Mouse (Mus musculus) limb, embryonic 12.5 days (tissue): ENCODE measurements at regions not wholly inside any gene's neighbourhood (a gene's known extent, or its start where the extent isn't known, plus 50 kb on each side); places are given as distances from the start of the nearest gene placed in this dataset.
"Not testable (repeated sequence)": the region's sequence is repeated elsewhere in the genome, so short reads cannot be mapped to it uniquely, and the experiment has no call there.

Source experiments
- ATAC-seq: fragments of 200-750 bp; cut with Nextera tagmentation; 2 replicates; pipeline ENCODE4 v1.8.0; 2017; ENCODE audit warnings: low read depth, moderate TSS enrichment; ENCODE audit not compliant: insufficient number of reproducible peaks, insufficient read depth, low FRiP score, low TSS enrichment
- H3K27ac ChIP-seq: fragments of 300-500 bp; sonication (generic); 2 replicates; pipeline ENCODE4 v1.5.1; 2016; ENCODE audit warnings: mild to moderate bottlenecking, moderate library complexity
- H3K27me3 ChIP-seq: fragments of 300-500 bp; sonication (generic); 2 replicates; pipeline ENCODE4 v1.6.1; 2016; ENCODE audit warnings: mild to moderate bottlenecking, moderate library complexity
- H3K36me3 ChIP-seq: fragments of 300-500 bp; sonication (generic); 2 replicates; pipeline ENCODE4 v1.6.1; 2016; ENCODE audit warnings: mild to moderate bottlenecking, moderate library complexity
- H3K4me1 ChIP-seq: fragments of 300-500 bp; sonication (generic); replicated peaks from 2 replicates; pipeline ENCODE4 v1.6.1; 2016
- H3K4me2 ChIP-seq: fragments of 300-500 bp; sonication (generic); 2 replicates; pipeline ENCODE4 v1.6.1; 2016; ENCODE audit warnings: mild to moderate bottlenecking, moderate library complexity
- H3K4me3 ChIP-seq: fragments of 300-500 bp; sonication (generic); replicated peaks from 2 replicates; pipeline ENCODE4 v1.5.1; 2016; ENCODE audit warnings: mild to moderate bottlenecking
- H3K9ac ChIP-seq: fragments of 300-500 bp; sonication (generic); replicated peaks from 2 replicates; pipeline ENCODE4 v1.6.1; 2016; ENCODE audit warnings: mild to moderate bottlenecking, moderate library complexity
- H3K9me3 ChIP-seq: fragments of 300-500 bp; sonication (generic); 2 replicates; pipeline ENCODE4 v1.6.1; 2016; ENCODE audit warnings: mild to moderate bottlenecking, moderate library complexity
- WGBS: fragments of 180-500 bp; shearing (Covaris S2); methylation state at CpG from one replicate; pipeline ENCODE4 v1.1.7; 2016; 5-methylcytosine and 5-hydroxymethylcytosine counted together

DNA sequence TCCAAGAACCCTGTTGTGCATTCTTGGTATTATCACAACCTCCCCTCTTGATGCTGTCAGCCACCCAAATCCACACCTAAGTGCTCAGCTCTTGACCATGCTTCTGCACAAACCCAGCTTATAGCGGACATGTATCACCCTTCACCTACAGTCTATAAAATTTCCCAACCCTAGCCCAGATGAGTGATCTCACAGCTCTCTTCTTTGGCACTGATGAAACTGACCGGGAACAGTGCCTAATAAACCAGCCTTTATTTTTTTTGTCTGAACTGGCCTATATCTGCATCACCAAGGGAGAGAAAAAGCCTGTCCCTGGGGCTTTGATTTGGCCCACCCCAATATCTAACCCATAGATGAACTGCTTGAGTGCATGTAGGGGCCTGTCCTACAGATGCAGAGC lies 440.8 kb downstream of the Cylc2 start:
- no peaks in the 10 kb centered on the region for H3K36me3 ChIP-seq
- no peak overlapping the region for H3K9ac ChIP-seq
- H3K9me3 ChIP-seq: no peaks in the 10 kb centered on the region
- no peak overlapping the region for H3K27ac ChIP-seq
- H3K4me1 ChIP-seq: no peaks in the 10 kb centered on the region
- no peaks in the 10 kb centered on the region for H3K27me3 ChIP-seq
- no peak for ATAC-seq
- H3K4me3 ChIP-seq: no peak overlapping the region
- H3K4me2 ChIP-seq: no peak overlapping the region
- 76% methylated on average over 2 of the region's 2 CpGs for WGBS

DNA sequence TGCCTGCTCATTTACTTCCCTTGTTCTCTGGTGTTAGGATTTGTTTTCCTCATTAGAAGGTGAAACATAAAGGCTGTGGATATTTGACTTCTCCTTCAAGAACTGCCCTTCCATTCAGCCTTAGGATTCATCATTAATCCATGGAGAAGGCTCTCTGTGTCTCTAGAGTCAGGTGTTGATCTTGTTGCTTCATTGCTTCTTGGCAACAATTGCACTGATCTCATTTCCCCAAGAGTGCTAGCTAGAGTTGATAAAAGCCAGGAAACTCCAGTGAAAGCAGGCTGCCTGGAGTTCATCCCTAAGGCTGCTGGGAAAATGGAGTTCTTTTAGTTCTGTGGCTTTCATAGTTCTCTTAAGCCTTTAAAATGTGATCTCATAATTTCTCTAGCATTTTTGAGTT lies 441.8 kb downstream of the Cylc2 start:
- no peak overlapping the region for H3K4me2 ChIP-seq
- no peaks in the 10 kb centered on the region for H3K4me1 ChIP-seq
- no peaks in the 10 kb centered on the region for H3K27me3 ChIP-seq
- no peaks in the 10 kb centered on the region for H3K36me3 ChIP-seq
- no peaks in the 10 kb centered on the region for H3K9me3 ChIP-seq
- no peak for ATAC-seq
- no peak overlapping the region for H3K27ac ChIP-seq
- H3K4me3 ChIP-seq: no peak overlapping the region
- no peak overlapping the region for H3K9ac ChIP-seq

DNA sequence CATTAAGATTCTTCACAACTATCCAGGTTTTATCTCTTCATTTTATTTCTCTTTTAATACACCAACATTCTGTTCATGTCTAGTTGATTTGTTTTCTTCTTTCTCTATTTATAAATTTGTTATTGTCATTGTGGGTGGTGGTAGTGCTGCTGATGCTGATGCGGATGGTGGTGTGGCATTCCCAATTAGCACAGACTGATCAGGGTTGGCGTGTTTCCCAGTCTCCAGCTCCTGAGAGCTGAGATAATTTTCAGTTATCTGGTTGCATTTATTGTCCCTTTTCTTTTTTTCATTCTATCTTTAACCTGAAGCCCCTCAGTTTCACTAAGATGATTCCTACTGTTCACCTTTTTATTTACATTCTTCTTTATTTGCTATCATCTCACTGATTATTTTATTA lies 455.0 kb downstream of the Cylc2 start:
- Histone ChIP-seq H3K4me2 (no peak overlapping the region), H3K36me3 (no peaks in the 10 kb centered on the region), H3K9ac (no peak overlapping the region), H3K9me3 (no peaks in the 10 kb centered on the region), H3K4me1 (no peaks in the 10 kb centered on the region), H3K27me3 (no peaks in the 10 kb centered on the region), H3K27ac (no peak overlapping the region), H3K4me3 (no peak overlapping the region)
- ATAC-seq: no peak
- WGBS: 86% methylated on average over 2 of the region's 2 CpGs

DNA sequence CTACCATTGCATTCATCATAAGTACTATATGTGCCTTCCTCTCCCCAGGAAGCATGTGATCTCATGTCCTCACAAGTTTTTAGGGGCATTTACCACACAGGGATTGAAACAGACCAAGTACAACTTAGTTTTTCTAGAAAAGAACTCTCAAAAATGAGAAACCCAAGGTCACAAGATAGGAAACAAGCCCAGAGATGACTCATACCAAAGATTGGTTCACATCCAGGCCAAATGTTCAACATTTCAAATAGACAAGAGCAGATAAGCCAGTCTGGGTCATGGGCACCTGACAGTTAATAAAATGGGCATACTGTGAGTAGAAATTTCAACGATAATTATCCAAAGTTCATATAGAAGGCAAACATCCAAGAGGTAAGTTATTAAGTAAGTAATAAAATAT lies 457.9 kb downstream of the Cylc2 start:
- Histone ChIP-seq H3K36me3 (no peaks in the 10 kb centered on the region), H3K9ac (no peak overlapping the region), H3K9me3 (no peaks in the 10 kb centered on the region), H3K4me2 (no peak overlapping the region), H3K27ac (no peak overlapping the region), H3K4me3 (no peak overlapping the region), H3K4me1 (no peaks in the 10 kb centered on the region), H3K27me3 (no peaks in the 10 kb centered on the region)
- no peak for ATAC-seq
- 93% methylated on average over 1 of the region's 1 CpGs for WGBS

DNA sequence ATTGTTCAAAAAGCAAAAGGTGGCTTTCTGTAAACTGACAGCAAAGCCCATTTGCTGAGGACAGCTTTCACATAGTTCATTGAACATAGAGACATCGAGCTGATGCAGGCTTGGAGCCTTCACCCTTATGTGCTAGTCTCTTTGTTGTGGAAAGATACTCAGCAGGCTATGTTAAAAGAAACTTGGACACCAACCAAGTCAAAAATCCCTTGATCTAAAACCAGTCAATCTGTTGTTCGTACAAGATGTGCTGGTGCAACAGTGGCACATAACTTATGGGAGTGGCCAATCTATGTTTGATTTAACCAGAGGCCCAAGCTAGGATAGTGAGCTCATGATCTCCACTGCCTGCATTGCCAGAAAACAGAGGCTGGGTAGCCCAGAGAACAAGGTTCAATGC lies 462.6 kb downstream of the Cylc2 start:
- no peak overlapping the region for H3K27ac ChIP-seq
- H3K36me3 ChIP-seq: no peaks in the 10 kb centered on the region
- ATAC-seq: no peak
- H3K27me3 ChIP-seq: no peaks in the 10 kb centered on the region
- no peak overlapping the region for H3K4me3 ChIP-seq
- H3K9ac ChIP-seq: no peak overlapping the region
- WGBS: 77% methylated on average over 2 of the region's 2 CpGs
- no peak overlapping the region for H3K4me2 ChIP-seq
- H3K9me3 ChIP-seq: no peaks in the 10 kb centered on the region
- H3K4me1 ChIP-seq: no peaks in the 10 kb centered on the region

DNA sequence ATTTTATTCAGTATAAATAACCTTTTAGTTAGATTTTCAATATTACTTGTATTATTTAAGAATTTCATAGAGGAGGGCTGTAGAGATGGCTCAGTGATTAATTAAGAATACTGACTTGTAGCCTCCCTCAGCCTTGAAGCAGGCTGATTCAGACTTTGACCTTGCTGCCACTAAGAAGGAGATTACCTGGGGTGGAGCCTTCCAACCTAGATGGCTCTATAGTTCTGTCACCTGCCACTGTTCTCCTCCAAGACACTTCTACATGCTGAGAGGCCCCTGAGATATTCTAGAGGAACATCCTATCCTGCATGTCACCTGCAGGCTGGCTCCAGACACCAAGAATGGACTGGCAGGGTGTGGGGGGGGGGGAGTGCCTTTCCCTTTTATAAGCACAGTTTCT lies 466.9 kb downstream of the Cylc2 start:
- H3K9ac ChIP-seq, H3K4me2 ChIP-seq, H3K36me3 ChIP-seq, ATAC-seq, H3K27ac ChIP-seq, H3K9me3 ChIP-seq, H3K27me3 ChIP-seq, H3K4me3 ChIP-seq, H3K4me1 ChIP-seq: not testable (repeated sequence)

DNA sequence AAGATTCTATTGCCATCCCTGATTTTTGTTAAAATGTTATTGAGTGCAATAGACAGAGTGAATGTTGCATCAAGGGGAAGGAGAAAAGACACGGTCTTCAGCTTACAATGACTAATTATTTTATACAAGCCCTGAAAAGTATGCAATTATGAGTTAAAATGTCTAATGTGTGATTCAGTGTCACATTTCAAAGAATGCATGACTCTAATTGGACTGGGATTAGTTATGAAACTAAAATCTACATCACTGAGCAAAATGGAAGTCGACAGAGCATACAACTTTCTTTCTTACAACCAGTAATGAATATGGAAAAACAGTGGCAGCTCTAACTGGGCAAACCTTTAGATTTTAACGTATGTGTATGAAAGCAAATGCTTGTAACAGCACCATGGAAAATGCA lies 470.2 kb downstream of the Cylc2 start:
- H3K4me1 ChIP-seq: no peaks in the 10 kb centered on the region
- no peak overlapping the region for H3K4me3 ChIP-seq
- no peak overlapping the region for H3K9ac ChIP-seq
- H3K4me2 ChIP-seq: no peak overlapping the region
- ATAC-seq: no peak
- H3K27me3 ChIP-seq: no peaks in the 10 kb centered on the region
- no peak overlapping the region for H3K27ac ChIP-seq
- WGBS: 80% methylated on average over 3 of the region's 3 CpGs
- H3K36me3 ChIP-seq: no peaks in the 10 kb centered on the region
- H3K9me3 ChIP-seq: no peaks in the 10 kb centered on the region
